Mouse (Mus musculus): ENCODE measurements around the gene H2-Q7. TPM values are rescaled to one million over a fixed set of nuclear protein-coding genes. Genes with fewer than 3 reads are reported as not detected.
"Not testable (repeated sequence)": the region's sequence is repeated elsewhere in the genome, so short reads cannot be mapped to it uniquely, and the experiment has no call there.

Gene H2-Q7
- polyA plus RNA-seq, 1 experiment from 2014 or later = 2.4 TPM

DNA sequence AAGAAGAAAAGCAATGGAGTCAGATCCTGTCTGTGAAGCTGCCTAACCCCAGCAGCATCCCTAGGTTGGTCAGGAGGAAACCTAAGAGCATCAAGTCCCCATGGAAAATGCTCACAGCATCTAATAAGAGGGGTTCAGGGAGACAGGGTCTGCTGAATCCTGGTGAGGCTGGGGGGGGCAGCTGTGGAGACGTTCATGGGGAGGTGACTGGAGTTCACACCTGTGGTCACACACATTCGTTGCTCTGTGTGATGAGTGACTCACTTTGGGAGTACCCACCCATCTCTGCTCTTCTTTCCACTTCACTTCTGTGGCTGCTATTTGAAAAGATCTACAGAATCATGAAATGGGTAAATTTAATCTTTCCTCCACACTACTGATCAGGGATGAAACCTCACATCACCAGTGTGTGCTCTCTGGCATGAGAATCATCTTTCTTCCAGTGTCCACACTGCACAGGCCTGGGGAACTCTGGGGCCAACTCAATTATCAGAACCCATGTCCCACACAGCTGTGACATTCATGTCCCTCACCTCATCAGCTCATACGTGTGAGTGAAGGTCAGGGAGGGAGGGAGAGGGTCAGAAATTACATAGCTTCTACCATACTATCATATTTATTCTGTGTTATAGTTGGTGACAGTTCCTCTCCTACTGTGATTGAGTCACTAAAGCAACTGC is 15.7 kb upstream of the H2-Q7 start:
- Histone ChIP-seq H3K4me1 (replicated peaks) (peaks cover 12% of the 10 kb centered on the region), H3K27me3 (peaks cover 40% of the 10 kb centered on the region)
- not testable (repeated sequence) for H3K4me2 ChIP-seq; H3K27ac ChIP-seq; ATAC-seq (ENCODE audit: low FRiP score); H3K4me3 ChIP-seq; H3K36me3 ChIP-seq; H3K9ac ChIP-seq; H3K9me3 ChIP-seq
- WGBS = 79% methylated on average over 3 of the region's 3 CpGs

GRCm38 (mm10) chr17:35424106-35424505 is 14.8 kb upstream of the H2-Q7 start:
- ATAC-seq (ENCODE audit: low FRiP score) = not testable (repeated sequence)

DNA sequence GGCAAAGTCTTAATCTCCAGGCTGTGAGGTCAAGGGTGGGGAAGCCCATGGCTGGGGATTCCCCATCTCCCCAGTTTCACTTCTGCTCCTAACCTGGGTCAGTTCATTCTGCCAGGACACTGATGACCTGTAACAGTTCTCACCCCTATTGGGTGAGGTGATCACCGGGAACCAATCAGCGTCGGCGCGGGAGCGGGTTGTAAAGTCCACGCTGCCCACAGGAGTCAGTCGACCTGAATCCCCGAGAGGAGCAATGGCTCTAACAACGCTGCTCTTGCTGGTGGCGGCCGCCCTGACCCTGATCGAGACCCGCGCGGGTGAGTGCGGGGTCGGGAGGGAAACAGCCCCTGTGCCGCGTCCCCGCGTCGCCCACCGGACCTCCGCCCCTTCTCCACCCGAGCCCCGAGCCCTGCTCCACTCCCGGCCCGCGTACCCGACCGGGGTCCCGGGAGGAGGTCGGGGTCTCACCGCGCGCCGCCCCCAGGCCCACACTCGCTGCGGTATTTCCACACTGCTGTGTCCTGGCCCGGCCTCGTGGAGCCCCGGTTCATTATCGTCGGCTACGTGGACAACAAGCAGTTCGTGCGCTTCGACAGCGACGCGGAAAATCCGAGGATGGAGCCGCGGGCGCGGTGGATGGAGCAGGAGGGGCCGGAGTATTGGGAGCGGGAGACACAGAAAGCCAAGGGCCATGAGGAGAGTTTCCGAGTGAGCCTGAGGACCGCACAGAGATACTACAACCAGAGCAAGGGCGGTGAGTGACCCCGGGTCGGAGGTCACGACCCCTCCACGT is 14.1 kb upstream of the H2-Q7 start, which contains the start of gene H2-Q6:
Gene H2-Q6 (plus strand): TSS at position 227 of the 793 bp plus-strand sequence.
- H3K4me2 ChIP-seq = peak within 1 kb of the TSS; percentile 69
- not testable (repeated sequence) for H3K27ac ChIP-seq, H3K36me3 ChIP-seq, H3K9me3 ChIP-seq
- peaks cover 12% of the 10 kb centered on the region for H3K4me1 ChIP-seq (replicated peaks)
- peak; percentile 57 for ATAC-seq (ENCODE audit: low FRiP score)
- WGBS = under 1% methylated on average over 62 of the region's 66 CpGs
- H3K9ac ChIP-seq = peak within 1 kb of the TSS; percentile 59
- peak within 1 kb of the TSS; percentile 39 for H3K4me3 ChIP-seq
- H3K27me3 ChIP-seq = peaks cover 45% of the 10 kb centered on the region

More at GRCm38 (mm10) chr17:35424106-35424505, 14.8 kb upstream of the H2-Q7 start:
- H3K4me2 ChIP-seq, H3K9ac ChIP-seq, H3K27ac ChIP-seq, H3K4me3 ChIP-seq, H3K9me3 ChIP-seq, H3K36me3 ChIP-seq: not testable (repeated sequence)
- peaks cover 12% of the 10 kb centered on the region for H3K4me1 ChIP-seq (replicated peaks)
- peaks cover 45% of the 10 kb centered on the region for H3K27me3 ChIP-seq
- WGBS = 85% methylated on average over 3 of the region's 3 CpGs

GRCm38 (mm10) chr17:35425474-35425873 is 13.5 kb upstream of the H2-Q7 start:
- H3K4me1 ChIP-seq (replicated peaks) = peaks cover 12% of the 10 kb centered on the region
- H3K27ac ChIP-seq, H3K9me3 ChIP-seq, H3K36me3 ChIP-seq, H3K9ac ChIP-seq: not testable (repeated sequence)
- 0 out of 2 replicates have a peak, but pooled peaks have one; percentile 52 for ATAC-seq (ENCODE audit: low FRiP score)
- H3K4me2 ChIP-seq = peak overlapping the region; percentile 69
- peak overlapping the region; percentile 39 for H3K4me3 ChIP-seq
- WGBS = 10% methylated on average over 28 of the region's 28 CpGs
- peaks cover 45% of the 10 kb centered on the region for H3K27me3 ChIP-seq

- 93% methylated on average over 6 of the region's 6 CpGs for WGBS
- not testable (repeated sequence) for ATAC-seq (ENCODE audit: low FRiP score); H3K27ac ChIP-seq; H3K4me2 ChIP-seq; H3K9ac ChIP-seq; H3K4me3 ChIP-seq; H3K9me3 ChIP-seq; H3K36me3 ChIP-seq
- H3K4me1 ChIP-seq (replicated peaks) = peaks cover 12% of the 10 kb centered on the region
- peaks cover 35% of the 10 kb centered on the region for H3K27me3 ChIP-seq
Observed at GRCm38 (mm10) chr17:35428883-35429282, 10.1 kb upstream of the H2-Q7 start.

- not testable (repeated sequence) for H3K9me3 ChIP-seq; H3K27ac ChIP-seq; ATAC-seq (ENCODE audit: low FRiP score); H3K36me3 ChIP-seq; H3K4me1 ChIP-seq (replicated peaks); H3K4me3 ChIP-seq; H3K4me2 ChIP-seq; H3K9ac ChIP-seq
- 89% methylated on average over 6 of the region's 6 CpGs for WGBS
- peaks cover 22% of the 10 kb centered on the region for H3K27me3 ChIP-seq
Observed at GRCm38 (mm10) chr17:35430671-35431070, 8.3 kb upstream of the H2-Q7 start.

DNA sequence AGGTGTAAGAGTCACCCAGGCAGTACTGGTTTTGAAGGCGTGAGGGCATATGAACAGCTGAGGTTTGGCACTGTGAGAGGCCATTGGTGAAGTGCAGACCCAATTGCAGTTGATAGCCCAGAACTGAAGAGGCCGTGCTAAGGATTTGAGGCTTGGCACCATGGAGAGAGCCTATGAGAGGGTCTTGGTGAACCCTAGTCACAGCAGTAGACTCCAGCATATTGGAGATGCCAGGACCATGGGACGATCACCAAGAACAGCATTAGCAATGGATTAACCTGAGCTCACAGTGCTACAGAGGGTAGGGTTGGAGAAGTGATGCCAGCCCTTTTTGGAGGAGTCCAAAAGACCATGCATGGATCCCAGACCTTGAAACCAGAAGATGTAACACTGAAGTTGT is 6.8 kb upstream of the H2-Q7 start:
- not testable (repeated sequence) for ATAC-seq (ENCODE audit: low FRiP score); H3K27ac ChIP-seq
- 84% methylated on average over 3 of the region's 3 CpGs for WGBS

DNA sequence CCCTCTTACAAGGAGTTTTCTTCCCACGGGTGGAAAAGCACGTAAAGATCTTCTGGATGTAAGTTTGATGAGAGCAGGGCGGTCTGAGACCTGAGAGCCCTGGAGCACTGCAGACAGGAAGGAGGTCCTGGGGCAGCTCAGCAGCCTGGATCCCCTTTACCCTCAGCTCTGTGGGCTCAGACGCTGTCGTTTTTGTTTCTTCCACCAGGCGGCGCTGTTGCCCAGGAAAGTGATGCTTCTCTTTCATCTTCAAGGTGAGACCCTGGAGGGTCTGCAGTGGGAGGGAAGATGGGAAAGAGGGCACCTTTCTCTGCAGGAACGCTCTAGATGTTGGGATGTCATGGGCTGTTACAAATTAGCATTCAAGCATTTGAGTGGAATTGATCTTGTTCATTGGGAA is 4.1 kb upstream of the H2-Q7 start:
- not testable (repeated sequence) for H3K9ac ChIP-seq; H3K4me2 ChIP-seq; ATAC-seq (ENCODE audit: low FRiP score); H3K9me3 ChIP-seq; H3K36me3 ChIP-seq; H3K4me1 ChIP-seq (replicated peaks); H3K4me3 ChIP-seq; H3K27ac ChIP-seq
- 9% methylated on average over 8 of the region's 8 CpGs for WGBS
- peaks cover 22% of the 10 kb centered on the region for H3K27me3 ChIP-seq

More for the DNA sequence above, 6.8 kb upstream of the H2-Q7 start:
- H3K4me1 ChIP-seq (replicated peaks); H3K9ac ChIP-seq; H3K4me3 ChIP-seq; H3K36me3 ChIP-seq; H3K4me2 ChIP-seq; H3K9me3 ChIP-seq: not testable (repeated sequence)
- H3K27me3 ChIP-seq = peaks cover 17% of the 10 kb centered on the region

GRCm38 (mm10) chr17:35435577-35435976 is 3.4 kb upstream of the H2-Q7 start:
- H3K4me2 ChIP-seq; H3K27ac ChIP-seq; H3K4me3 ChIP-seq; H3K4me1 ChIP-seq (replicated peaks); H3K9me3 ChIP-seq; H3K9ac ChIP-seq; H3K36me3 ChIP-seq; ATAC-seq (ENCODE audit: low FRiP score): not testable (repeated sequence)
- WGBS = 82% methylated on average over 3 of the region's 3 CpGs
- peaks cover 28% of the 10 kb centered on the region for H3K27me3 ChIP-seq

- not testable (repeated sequence) for ATAC-seq (ENCODE audit: low FRiP score); H3K4me2 ChIP-seq; H3K27ac ChIP-seq; H3K9me3 ChIP-seq; H3K4me3 ChIP-seq; H3K4me1 ChIP-seq (replicated peaks); H3K36me3 ChIP-seq; H3K9ac ChIP-seq
- WGBS = 67% methylated on average over 1 of the region's 1 CpGs
- H3K27me3 ChIP-seq = peaks cover 25% of the 10 kb centered on the region
Observed at GRCm38 (mm10) chr17:35437386-35437936, 1.5 kb upstream of the H2-Q7 start.

GRCm38 (mm10) chr17:35438395-35438794 is 560 bp upstream of the H2-Q7 start:
- not testable (repeated sequence) for H3K36me3 ChIP-seq; H3K27ac ChIP-seq; H3K9ac ChIP-seq; ATAC-seq (ENCODE audit: low FRiP score); H3K9me3 ChIP-seq; H3K4me3 ChIP-seq; H3K4me2 ChIP-seq; H3K4me1 ChIP-seq (replicated peaks)
- WGBS = 87% methylated on average over 3 of the region's 3 CpGs
- peaks cover 25% of the 10 kb centered on the region for H3K27me3 ChIP-seq

DNA sequence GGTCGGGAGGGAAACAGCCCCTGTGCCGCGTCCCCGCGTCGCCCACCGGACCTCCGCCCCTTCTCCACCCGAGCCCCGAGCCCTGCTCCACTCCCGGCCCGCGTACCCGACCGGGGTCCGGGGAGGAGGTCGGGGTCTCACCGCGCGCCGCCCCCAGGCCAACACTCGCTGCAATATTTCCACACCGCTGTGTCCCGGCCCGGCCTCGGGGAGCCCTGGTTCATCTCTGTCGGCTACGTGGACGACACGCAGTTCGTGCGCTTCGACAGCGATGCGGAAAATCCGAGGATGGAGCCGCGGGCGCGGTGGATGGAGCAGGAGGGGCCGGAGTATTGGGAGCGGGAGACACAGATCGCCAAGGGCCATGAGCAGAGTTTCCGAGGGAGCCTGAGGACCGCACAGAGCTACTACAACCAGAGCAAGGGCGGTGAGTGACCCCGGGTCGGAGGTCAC is 366 bp downstream of the H2-Q7 start:
- peak overlapping the region; percentile 75 for H3K9ac ChIP-seq
- not testable (repeated sequence) for H3K9me3 ChIP-seq; H3K36me3 ChIP-seq; H3K27ac ChIP-seq; H3K4me1 ChIP-seq (replicated peaks)
- H3K4me2 ChIP-seq = peak overlapping the region; percentile 80
- 1% methylated on average over 48 of the region's 48 CpGs for WGBS
- H3K4me3 ChIP-seq = peak overlapping the region; percentile 47
- ATAC-seq (ENCODE audit: low FRiP score) = peak; percentile 76
- H3K27me3 ChIP-seq = peaks cover 25% of the 10 kb centered on the region

All from hindbrain, embryonic 13.5 days (tissue).